Mouse (Mus musculus) midbrain, postnatal 0 days (tissue): ENCODE measurements at regions not wholly inside any gene's neighbourhood (a gene's known extent, or its start where the extent isn't known, plus 50 kb on each side); places are given as distances from the start of the nearest gene placed in this dataset.

Experiments
- ATAC-seq: fragments of 200-750 bp; cut with Nextera tagmentation; 2 replicates; pipeline ENCODE4 v1.8.0; 2017; ENCODE audit warnings: moderate number of reproducible peaks, mild to moderate bottlenecking, moderate TSS enrichment, moderate library complexity; ENCODE audit not compliant: low FRiP score
- DNase-seq: peaks from one replicate; pipeline ENCODE4 v3.0.0-alpha.2; 2015; ENCODE audit warnings: low spot score
- H3K27ac ChIP-seq: fragments of 300-500 bp; sonication (generic); 2 replicates; pipeline ENCODE4 v1.5.1; 2014; ENCODE audit warnings: low read depth, mild to moderate bottlenecking, low read length, mixed read lengths
- H3K27me3 ChIP-seq: fragments of 300-500 bp; sonication (generic); 2 replicates; pipeline ENCODE4 v1.6.1; 2014; ENCODE audit warnings: low read length, control low read depth, mixed read lengths; ENCODE audit not compliant: insufficient read depth
- H3K36me3 ChIP-seq: fragments of 300-500 bp; sonication (generic); 2 replicates; pipeline ENCODE4 v1.6.1; 2014; ENCODE audit warnings: low read length, control low read depth, mixed read lengths; ENCODE audit not compliant: insufficient read depth
- H3K4me1 ChIP-seq: fragments of 300-500 bp; sonication (generic); 2 replicates; pipeline ENCODE4 v1.6.1; 2014; ENCODE audit warnings: mild to moderate bottlenecking, control low read depth, antibody characterized with exemption, low read length, mixed read lengths; ENCODE audit not compliant: insufficient read depth
- H3K4me2 ChIP-seq: fragments of 300-500 bp; sonication (generic); 2 replicates; pipeline ENCODE4 v1.6.1; 2014; ENCODE audit warnings: low read depth, mild to moderate bottlenecking, low read length, mixed read lengths; ENCODE audit not compliant: poor library complexity, severe bottlenecking
- H3K4me3 ChIP-seq: fragments of 300-500 bp; sonication (generic); 2 replicates; pipeline ENCODE4 v1.5.1; 2014; ENCODE audit warnings: low read depth, mild to moderate bottlenecking, low read length, moderate library complexity
- H3K9ac ChIP-seq: fragments of 300-500 bp; sonication (generic); replicated peaks from 2 replicates; pipeline ENCODE4 v1.6.1; 2014; ENCODE audit warnings: mild to moderate bottlenecking, low read length, moderate library complexity, mixed read lengths; ENCODE audit not compliant: poor library complexity, severe bottlenecking
- H3K9me3 ChIP-seq: fragments of 300-500 bp; sonication (generic); 2 replicates; pipeline ENCODE4 v1.6.1; 2016; ENCODE audit warnings: low read length, control low read depth
- CTCF ChIP-seq: IDR thresholded peaks from 2 replicates; pipeline ENCODE4 v1.5.1; 2016; ENCODE audit warnings: antibody characterized with exemption, mild to moderate bottlenecking
- WGBS: fragments of 180-500 bp; shearing (Covaris S2); extraction: QIAGEN DNeasy Blood & Tissue Kit; methylation state at CpG from one replicate; pipeline ENCODE4 v1.1.7; 2014; 5-methylcytosine and 5-hydroxymethylcytosine counted together

GRCm38 (mm10) chr1:113550172-113550571, 1685.5 kb upstream of the Dsel start:
- Histone ChIP-seq H3K9me3 (no peaks in the 10 kb centered on the region), H3K4me3 (no peak overlapping the region), H3K27me3 (no peaks in the 10 kb centered on the region), H3K9ac (no peak overlapping the region), H3K4me1 (no peaks in the 10 kb centered on the region), H3K4me2 (no peak overlapping the region), H3K36me3 (no peaks in the 10 kb centered on the region), H3K27ac (no peak overlapping the region)
- ATAC-seq (no peak), DNase-seq (no peak)
- WGBS: 85% methylated on average over 1 of the region's 1 CpGs
- TF ChIP-seq CTCF: no peak

DNA sequence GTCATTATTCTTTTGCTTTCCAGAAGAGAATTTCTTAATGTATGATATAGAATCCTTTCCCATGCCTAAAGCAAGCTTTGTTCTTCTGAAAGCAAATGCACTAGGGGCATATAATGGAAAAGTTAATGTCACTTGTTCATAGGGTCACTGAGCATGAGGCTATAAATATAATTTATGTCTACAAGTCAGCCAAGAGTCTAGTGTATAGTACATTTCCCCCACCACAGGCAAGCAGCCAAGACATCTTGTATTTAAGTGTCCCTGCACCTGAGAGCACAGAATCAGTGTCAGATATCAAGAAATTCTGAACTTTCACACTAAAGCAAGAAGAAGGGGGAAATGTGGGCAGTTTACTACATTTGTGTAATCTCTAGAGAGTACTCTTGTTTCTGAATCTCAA, 1675.3 kb upstream of the Dsel start:
- Histone ChIP-seq H3K27me3 (no peaks in the 10 kb centered on the region), H3K9me3 (no peaks in the 10 kb centered on the region), H3K9ac (no peak overlapping the region), H3K4me3 (no peak overlapping the region), H3K4me2 (no peak overlapping the region), H3K27ac (no peak overlapping the region), H3K36me3 (no peaks in the 10 kb centered on the region), H3K4me1 (no peaks in the 10 kb centered on the region)
- ATAC-seq (no peak), DNase-seq (peak; percentile 13)
- no peak for TF ChIP-seq CTCF

DNA sequence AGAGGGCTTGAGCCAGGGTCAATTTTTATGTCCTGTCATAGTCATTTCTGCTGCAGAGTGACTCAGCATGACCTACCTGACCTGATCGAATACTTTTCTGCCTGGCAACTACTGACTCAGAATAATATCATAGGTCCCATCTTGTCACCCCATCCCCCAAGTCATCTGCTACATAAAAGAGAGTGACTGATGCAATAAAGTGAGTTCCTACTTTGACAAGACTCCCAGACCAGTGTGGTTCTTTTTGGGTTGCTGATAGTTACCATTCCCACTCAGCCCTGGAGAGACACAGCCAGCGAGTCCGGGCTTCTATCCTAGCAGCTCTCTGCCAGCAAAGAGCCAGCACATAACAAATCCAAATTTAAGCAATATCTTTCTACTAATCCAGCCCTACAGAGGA, 1665.8 kb upstream of the Dsel start:
- Histone ChIP-seq H3K36me3 (no peaks in the 10 kb centered on the region), H3K27me3 (no peaks in the 10 kb centered on the region), H3K4me2 (no peak overlapping the region), H3K9me3 (no peaks in the 10 kb centered on the region), H3K4me1 (no peaks in the 10 kb centered on the region), H3K9ac (no peak overlapping the region), H3K4me3 (no peak overlapping the region), H3K27ac (no peak overlapping the region)
- DNase-seq (no peak), ATAC-seq (no peak)
- no peak for TF ChIP-seq CTCF
- WGBS: 92% methylated on average over 3 of the region's 3 CpGs

GRCm38 (mm10) chr1:113495987-113496386, 1631.3 kb upstream of the Dsel start:
- H3K27ac ChIP-seq: no peak overlapping the region
- no peaks in the 10 kb centered on the region for H3K36me3 ChIP-seq
- no peaks in the 10 kb centered on the region for H3K4me1 ChIP-seq
- H3K4me3 ChIP-seq: no peak overlapping the region
- ATAC-seq (no peak), DNase-seq (no peak)
- no peak overlapping the region for H3K4me2 ChIP-seq
- no peaks in the 10 kb centered on the region for H3K27me3 ChIP-seq
- no peak for TF ChIP-seq CTCF
- 56% methylated on average over 2 of the region's 2 CpGs for WGBS
- no peaks in the 10 kb centered on the region for H3K9me3 ChIP-seq
- no peak overlapping the region for H3K9ac ChIP-seq

DNA sequence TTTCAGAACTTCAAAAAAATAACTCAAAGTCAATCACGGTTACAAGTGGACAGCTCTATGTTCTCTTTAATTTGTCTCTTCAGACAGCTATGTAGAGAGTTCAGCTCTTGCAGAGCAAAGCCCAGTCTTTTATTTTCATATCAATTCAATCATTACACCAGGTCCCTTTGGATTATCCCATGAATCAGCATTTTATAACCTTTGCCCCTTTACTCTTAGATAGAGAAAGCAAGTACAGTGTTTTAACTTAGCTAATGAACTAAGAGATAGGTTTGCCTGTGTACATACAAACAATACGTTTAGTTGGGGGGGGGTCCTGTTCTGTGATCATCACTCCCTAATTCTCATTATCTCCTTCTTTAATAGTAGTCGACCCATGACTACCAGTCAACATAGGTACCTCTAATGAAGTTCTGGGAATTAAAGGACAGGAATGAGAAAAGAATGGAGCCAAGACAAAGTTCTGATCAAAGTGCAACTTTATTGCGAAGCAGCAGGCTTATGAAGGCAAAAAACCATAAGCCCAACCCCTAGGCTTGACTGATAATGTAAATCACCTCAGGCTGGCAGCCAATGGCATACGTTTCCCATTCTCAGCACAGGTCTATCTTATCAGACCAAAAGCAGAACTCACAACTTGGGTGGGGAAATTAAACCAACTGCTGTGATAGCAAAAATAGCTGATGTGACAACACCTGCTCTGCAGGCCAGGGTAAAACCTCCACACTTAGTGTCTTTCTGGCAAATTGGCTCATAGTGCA, 1625.7 kb upstream of the Dsel start:
- H3K27me3 ChIP-seq: no peaks in the 10 kb centered on the region
- H3K36me3 ChIP-seq: no peaks in the 10 kb centered on the region
- WGBS: 88% methylated on average over 5 of the region's 5 CpGs
- H3K27ac ChIP-seq: no peak overlapping the region
- no peak overlapping the region for H3K9ac ChIP-seq
- H3K4me1 ChIP-seq: no peaks in the 10 kb centered on the region
- DNase-seq: no peak
- no peak for ATAC-seq
- no peak overlapping the region for H3K4me2 ChIP-seq
- H3K9me3 ChIP-seq: no peaks in the 10 kb centered on the region
- no peak for TF ChIP-seq CTCF
- H3K4me3 ChIP-seq: no peak overlapping the region

- no peak for TF ChIP-seq CTCF
- Histone ChIP-seq H3K36me3 (no peaks in the 10 kb centered on the region), H3K4me3 (no peak overlapping the region), H3K27me3 (no peaks in the 10 kb centered on the region), H3K27ac (no peak overlapping the region), H3K4me1 (no peaks in the 10 kb centered on the region), H3K9ac (no peak overlapping the region), H3K4me2 (no peak overlapping the region), H3K9me3 (no peaks in the 10 kb centered on the region)
- no peak for ATAC-seq
- no peak for DNase-seq
- WGBS: 60% methylated on average over 7 of the region's 7 CpGs
Observed at GRCm38 (mm10) chr1:113456538-113457273, 1592.0 kb upstream of the Dsel start.
